Mouse (Mus musculus): Measurements from ENCODE around the gene Plek. TPM values are rescaled to one million over a fixed set of nuclear protein-coding genes. Genes with fewer than 3 reads are reported as not detected.
"Not testable (repeated sequence)": the region's sequence is repeated elsewhere in the genome, so short reads cannot be mapped to it uniquely, and the experiment has no call there.

Gene Plek
- polyA plus RNA-seq, 1 experiment from 2014 or later: 4.9 TPM

DNA sequence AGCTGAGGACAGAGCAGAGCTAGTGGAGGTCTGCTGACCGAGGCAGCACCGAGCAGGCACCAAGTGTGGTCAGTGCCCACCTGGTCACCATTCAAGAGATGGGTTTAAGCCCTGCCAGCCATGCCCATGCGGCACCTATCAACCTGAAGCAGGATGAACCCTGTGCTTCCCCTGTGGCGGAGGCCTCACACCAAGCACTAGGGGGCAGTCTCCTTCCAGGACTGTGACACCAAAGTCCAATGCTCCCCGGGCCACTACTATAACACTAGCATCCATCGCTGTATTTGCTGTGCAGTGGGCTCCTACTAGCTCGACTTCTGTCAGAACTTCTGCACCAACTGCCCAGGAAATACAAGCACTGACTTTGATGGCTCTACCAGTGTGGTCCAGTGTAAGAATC, 32.9 kb downstream of the Plek start:
- WGBS: 92% methylated on average over 7 of the region's 7 CpGs
- H3K9me3 ChIP-seq (replicated peaks): peaks cover 17% of the 10 kb centered on the region; the same call in 1 of the 2 replicates
- ATAC-seq (ENCODE audit: low FRiP score): no peak
- H3K27ac ChIP-seq: no peak overlapping the region
- H3K27me3 ChIP-seq: no peaks in the 10 kb centered on the region
- H3K9ac ChIP-seq: no peak overlapping the region
- no peak overlapping the region for H3K4me3 ChIP-seq
- no peaks in the 10 kb centered on the region for H3K4me1 ChIP-seq
- no peaks in the 10 kb centered on the region for H3K36me3 ChIP-seq
- H3K4me2 ChIP-seq (replicated peaks): no peak overlapping the region

DNA sequence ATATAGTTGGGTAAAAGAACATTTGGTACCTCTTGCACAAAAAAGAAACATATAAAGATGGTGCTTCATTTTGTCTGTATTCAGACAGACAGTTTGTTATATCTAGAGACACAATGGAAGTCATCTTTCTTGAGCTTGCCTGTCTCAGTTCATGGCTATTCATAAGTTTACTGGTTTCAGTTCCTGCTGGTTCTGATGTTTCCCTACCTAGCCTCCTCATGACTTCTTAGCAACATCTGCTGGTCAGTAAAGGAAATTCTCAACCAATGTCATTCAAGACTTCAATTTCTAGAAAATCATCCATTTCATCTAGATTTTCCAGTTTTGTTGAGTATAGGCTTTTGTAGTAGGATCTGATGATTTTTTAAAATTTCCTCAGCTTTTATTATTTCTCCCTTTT, 39.2 kb downstream of the Plek start:
- no peak for ATAC-seq (ENCODE audit: low FRiP score)
- no peaks in the 10 kb centered on the region for H3K4me1 ChIP-seq
- peaks cover 3% of the 10 kb centered on the region; the same call in 1 of the 2 replicates for H3K9me3 ChIP-seq (replicated peaks)
- no peak overlapping the region for H3K27ac ChIP-seq
- no peak overlapping the region for H3K9ac ChIP-seq
- no peak overlapping the region for H3K4me2 ChIP-seq (replicated peaks)
- no peak overlapping the region for H3K4me3 ChIP-seq
- H3K27me3 ChIP-seq: no peaks in the 10 kb centered on the region
- no peaks in the 10 kb centered on the region for H3K36me3 ChIP-seq

GRCm38 (mm10) chr11:17008498-17008941, 43.7 kb downstream of the Plek start:
- H3K4me2 ChIP-seq (replicated peaks): no peak overlapping the region
- ATAC-seq (ENCODE audit: low FRiP score): no peak
- H3K4me3 ChIP-seq: no peak overlapping the region
- no peaks in the 10 kb centered on the region for H3K9me3 ChIP-seq (replicated peaks)
- H3K4me1 ChIP-seq: no peaks in the 10 kb centered on the region
- H3K27me3 ChIP-seq: no peaks in the 10 kb centered on the region
- H3K9ac ChIP-seq: no peak overlapping the region
- 70% methylated on average over 7 of the region's 7 CpGs for WGBS
- H3K27ac ChIP-seq: no peak overlapping the region
- no peaks in the 10 kb centered on the region for H3K36me3 ChIP-seq

DNA sequence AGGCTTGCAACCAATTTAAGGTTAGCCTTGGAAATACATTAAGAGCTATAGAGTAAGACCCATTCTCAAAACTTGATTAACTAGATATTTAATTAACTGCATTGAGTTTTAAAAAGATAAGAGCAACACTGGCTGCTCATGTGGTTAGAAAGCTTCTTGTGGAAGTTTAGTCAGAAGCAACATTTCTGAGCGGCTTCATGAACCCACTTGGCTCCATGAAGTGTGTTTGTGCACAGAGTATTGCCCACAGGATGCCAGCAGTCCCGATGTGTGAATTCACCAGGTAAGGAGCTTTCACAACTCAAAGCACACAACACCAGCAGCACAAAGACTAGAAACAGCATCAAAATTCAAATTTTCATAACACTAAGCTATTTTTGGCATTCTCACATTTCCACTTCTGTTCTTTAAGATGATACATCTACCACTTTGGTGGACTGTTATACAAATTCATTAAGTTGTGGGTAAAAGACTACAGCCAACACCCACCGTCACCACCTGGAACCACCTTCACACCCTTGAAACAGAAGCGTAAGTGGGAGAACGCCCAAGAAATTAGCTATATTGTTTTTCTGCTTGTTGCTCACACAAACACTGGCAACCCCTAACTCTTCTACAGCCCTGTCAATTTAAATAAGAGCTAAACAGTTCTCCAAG, 44.5 kb downstream of the Plek start:
- H3K9ac ChIP-seq: no peak overlapping the region
- no peaks in the 10 kb centered on the region for H3K4me1 ChIP-seq
- H3K9me3 ChIP-seq (replicated peaks): no peaks in the 10 kb centered on the region
- WGBS: 88% methylated on average over 5 of the region's 5 CpGs
- H3K27me3 ChIP-seq: no peaks in the 10 kb centered on the region
- H3K36me3 ChIP-seq: no peaks in the 10 kb centered on the region
- H3K4me3 ChIP-seq: no peak overlapping the region
- no peak overlapping the region for H3K4me2 ChIP-seq (replicated peaks)
- no peak for ATAC-seq (ENCODE audit: low FRiP score)
- no peak overlapping the region for H3K27ac ChIP-seq

DNA sequence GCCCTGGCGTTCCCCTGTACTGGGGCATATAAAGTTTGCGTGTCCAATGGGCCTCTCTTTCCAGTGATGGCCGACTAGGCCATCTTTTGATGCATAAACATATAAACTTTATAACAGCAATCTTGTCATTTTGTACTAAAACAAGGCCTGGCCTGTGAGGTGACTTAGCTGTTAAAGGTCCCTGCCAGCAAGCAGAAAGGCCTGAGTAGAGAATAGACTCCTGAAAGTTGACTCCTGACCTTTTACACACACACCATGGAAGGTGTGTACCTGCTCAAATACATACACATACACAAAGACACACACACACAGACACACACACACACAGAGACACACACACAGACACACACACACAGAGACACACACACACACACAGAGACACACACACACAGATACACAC, 45.7 kb downstream of the Plek start:
- 88% methylated on average over 3 of the region's 3 CpGs for whole genome bisulfite sequencing
- H3K36me3 ChIP-seq; ATAC-seq (ENCODE audit: low FRiP score); H3K4me2 ChIP-seq (replicated peaks); H3K9me3 ChIP-seq (replicated peaks); H3K9ac ChIP-seq; H3K4me1 ChIP-seq; H3K27ac ChIP-seq; H3K4me3 ChIP-seq; H3K27me3 ChIP-seq: not testable (repeated sequence)

DNA sequence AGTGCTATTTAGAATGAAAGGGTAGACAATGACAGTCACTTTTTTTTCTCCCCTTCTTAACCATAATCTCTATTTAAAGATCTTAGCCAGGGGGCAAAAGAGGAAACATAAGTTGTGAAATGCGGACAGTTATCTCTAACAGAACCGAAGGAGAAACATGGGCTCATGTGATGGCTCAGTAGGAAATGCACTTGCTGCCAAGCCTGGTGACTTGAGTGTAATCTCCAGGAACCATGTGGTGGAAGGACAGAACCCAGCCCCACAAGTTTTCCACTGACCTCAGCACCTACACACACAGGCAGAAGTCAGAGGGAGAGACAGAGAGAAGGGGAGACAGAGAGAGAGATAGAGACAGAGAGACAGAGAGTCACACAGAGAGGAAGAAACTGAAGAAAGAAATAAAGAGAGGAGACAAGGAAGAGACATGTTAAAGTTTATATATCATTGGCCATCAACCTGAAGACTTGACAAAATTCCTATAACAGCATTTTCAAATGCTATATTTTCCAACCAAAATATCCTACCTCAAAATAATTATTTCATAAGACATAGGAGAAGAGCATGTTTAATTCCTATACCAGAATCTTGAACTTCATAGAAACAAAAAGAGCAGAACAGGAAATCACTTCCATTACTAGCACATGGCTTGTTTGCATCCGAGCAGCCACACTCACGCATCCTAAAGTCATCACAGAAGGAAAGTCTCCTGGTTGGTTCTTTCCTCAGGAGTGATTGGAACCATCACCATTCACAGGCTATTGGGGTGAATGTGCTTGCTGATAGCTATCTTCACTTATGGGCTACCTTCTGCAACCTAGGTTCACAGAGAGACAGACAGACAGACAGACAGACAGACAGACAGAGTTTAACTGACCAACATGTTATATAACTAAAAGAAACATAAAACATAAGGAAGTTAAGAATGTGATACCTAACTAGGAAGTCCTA, 47.0 kb downstream of the Plek start:
- H3K4me2 ChIP-seq (replicated peaks): no peak overlapping the region
- H3K27me3 ChIP-seq: no peaks in the 10 kb centered on the region
- no peaks in the 10 kb centered on the region for H3K9me3 ChIP-seq (replicated peaks)
- no peak for ATAC-seq (ENCODE audit: low FRiP score)
- H3K27ac ChIP-seq: no peak overlapping the region
- H3K9ac ChIP-seq: no peak overlapping the region
- H3K36me3 ChIP-seq: no peaks in the 10 kb centered on the region
- no peak overlapping the region for H3K4me3 ChIP-seq
- 86% methylated on average over 4 of the region's 4 CpGs for WGBS
- no peaks in the 10 kb centered on the region for H3K4me1 ChIP-seq

DNA sequence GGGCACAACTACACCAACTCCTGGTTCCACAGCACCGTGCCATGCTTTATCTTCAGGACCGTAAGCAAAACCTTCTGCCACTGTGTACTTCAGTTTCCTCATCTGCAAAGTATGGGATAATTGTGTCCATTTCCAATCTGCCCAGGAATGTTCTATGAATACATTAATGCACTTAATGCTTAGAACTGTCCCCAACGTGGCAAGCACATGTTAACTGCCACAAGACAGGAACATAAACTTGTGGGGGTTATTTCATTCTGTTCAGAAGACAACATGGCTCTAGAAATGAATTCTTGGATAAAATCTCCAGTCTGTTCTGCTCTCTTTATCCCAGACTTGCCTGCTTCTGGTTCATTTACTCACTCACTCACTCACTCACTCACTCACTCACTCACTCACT, 48.4 kb downstream of the Plek start:
- Histone ChIP-seq H3K36me3 (no peaks in the 10 kb centered on the region), H3K9me3 (replicated peaks) (no peaks in the 10 kb centered on the region), H3K9ac (no peak overlapping the region), H3K4me3 (no peak overlapping the region), H3K27ac (no peak overlapping the region), H3K4me2 (replicated peaks) (no peak overlapping the region), H3K4me1 (no peaks in the 10 kb centered on the region), H3K27me3 (no peaks in the 10 kb centered on the region)
- no peak for ATAC-seq (ENCODE audit: low FRiP score)
- 86% methylated on average over 3 of the region's 3 CpGs for WGBS

DNA sequence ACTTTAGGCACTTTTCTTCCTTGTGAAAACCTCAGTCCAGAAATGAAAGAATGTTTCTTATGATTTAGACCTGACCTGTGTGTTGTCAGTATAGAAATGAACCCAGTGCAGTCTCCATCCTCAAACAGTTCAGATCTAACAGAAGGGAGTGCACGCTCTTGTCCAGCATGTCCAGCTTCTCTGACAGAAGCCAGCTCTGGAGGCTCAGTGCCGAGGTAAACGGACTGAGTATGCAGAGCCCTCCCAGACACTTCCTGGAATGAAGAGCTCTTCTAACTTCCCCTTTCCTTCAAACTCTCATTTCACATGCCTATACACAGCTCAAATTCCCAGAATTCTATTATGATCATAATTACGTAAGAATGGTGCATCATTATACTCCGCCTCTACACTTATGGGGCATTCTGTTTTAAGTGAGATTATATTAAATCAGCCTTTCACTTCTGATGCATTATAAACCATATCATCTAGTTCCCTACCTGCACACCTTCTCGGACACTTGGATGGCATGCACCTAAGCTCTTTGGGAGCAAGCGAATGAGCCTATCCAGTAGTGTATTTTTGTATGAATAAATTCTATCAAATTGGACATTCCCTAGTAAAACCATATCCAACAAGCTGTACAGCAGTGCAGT, 49.3 kb downstream of the Plek start:
- H3K4me2 ChIP-seq (replicated peaks): no peak overlapping the region
- H3K4me1 ChIP-seq: no peaks in the 10 kb centered on the region
- no peak overlapping the region for H3K4me3 ChIP-seq
- ATAC-seq (ENCODE audit: low FRiP score): no peak
- WGBS: 87% methylated on average over 7 of the region's 7 CpGs
- H3K9ac ChIP-seq: no peak overlapping the region
- no peaks in the 10 kb centered on the region for H3K27me3 ChIP-seq
- no peaks in the 10 kb centered on the region for H3K9me3 ChIP-seq (replicated peaks)
- no peaks in the 10 kb centered on the region for H3K36me3 ChIP-seq
- no peak overlapping the region for H3K27ac ChIP-seq

DNA sequence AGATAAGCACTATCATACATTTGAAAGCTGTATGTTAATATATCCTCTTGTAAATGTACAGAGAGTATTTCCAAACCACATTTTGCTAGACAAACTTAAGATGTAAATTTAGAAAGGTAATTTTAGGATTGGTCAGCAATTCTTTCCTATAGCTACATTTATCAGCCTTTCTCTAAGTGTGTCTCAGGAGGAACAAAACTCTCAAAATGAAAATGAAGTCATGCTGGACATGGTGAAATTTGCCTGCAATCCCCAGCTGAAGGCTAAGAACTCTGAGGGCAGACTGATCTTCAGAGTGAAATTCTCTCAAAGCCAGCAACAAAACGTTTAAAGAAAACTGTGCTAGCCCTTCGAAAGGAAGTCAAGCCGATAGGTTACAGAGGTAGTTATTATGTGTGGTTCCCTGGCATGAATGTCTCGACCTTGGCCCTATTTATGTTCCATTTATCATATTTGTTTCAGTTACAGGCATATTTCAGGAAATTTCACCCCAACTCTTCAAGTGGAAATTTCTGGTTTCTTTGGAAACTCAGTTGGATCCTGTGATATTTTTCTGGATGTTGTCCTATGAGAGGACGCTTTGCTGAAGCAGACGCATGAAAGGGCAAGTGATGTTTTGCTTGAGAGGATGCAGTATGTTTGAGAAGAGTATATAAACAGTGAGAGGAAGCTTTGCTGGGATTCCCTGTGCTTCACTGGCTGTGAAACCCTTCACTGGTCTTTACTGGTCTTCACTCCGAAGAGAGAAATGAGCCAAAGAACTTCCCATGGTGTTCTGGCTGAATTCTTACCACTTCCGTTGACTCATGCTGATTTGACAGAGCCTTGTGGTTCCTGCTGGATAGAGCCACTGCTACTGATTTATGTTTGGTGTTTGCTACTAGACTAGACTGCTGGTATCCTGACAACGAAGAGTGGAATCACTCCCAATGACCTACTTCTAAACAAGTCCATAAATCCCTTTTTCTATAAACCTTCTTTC, 51.5 kb downstream of the Plek start:
- 81% methylated on average over 9 of the region's 9 CpGs for WGBS
- ATAC-seq (ENCODE audit: low FRiP score): no peak

GRCm38 (mm10) chr11:16999933-17000332, 52.2 kb downstream of the Plek start:
- Histone ChIP-seq H3K4me2 (replicated peaks) (no peak overlapping the region), H3K9me3 (replicated peaks) (no peaks in the 10 kb centered on the region), H3K9ac (no peak overlapping the region), H3K27ac (no peak overlapping the region), H3K4me1 (no peaks in the 10 kb centered on the region), H3K36me3 (no peaks in the 10 kb centered on the region), H3K4me3 (no peak overlapping the region), H3K27me3 (no peaks in the 10 kb centered on the region)
- ATAC-seq (ENCODE audit: low FRiP score): no peak

More for the DNA sequence above, 51.5 kb downstream of the Plek start:
- H3K36me3 ChIP-seq: no peaks in the 10 kb centered on the region
- H3K9me3 ChIP-seq (replicated peaks): no peaks in the 10 kb centered on the region
- no peak overlapping the region for H3K9ac ChIP-seq
- H3K4me2 ChIP-seq (replicated peaks): no peak overlapping the region
- H3K27ac ChIP-seq: no peak overlapping the region
- H3K4me1 ChIP-seq: no peaks in the 10 kb centered on the region
- no peaks in the 10 kb centered on the region for H3K27me3 ChIP-seq
- H3K4me3 ChIP-seq: no peak overlapping the region

GRCm38 (mm10) chr11:16999387-16999786, 52.8 kb downstream of the Plek start:
- H3K27ac ChIP-seq: no peak overlapping the region
- 92% methylated on average over 4 of the region's 4 CpGs for WGBS
- H3K9me3 ChIP-seq (replicated peaks): no peaks in the 10 kb centered on the region

DNA sequence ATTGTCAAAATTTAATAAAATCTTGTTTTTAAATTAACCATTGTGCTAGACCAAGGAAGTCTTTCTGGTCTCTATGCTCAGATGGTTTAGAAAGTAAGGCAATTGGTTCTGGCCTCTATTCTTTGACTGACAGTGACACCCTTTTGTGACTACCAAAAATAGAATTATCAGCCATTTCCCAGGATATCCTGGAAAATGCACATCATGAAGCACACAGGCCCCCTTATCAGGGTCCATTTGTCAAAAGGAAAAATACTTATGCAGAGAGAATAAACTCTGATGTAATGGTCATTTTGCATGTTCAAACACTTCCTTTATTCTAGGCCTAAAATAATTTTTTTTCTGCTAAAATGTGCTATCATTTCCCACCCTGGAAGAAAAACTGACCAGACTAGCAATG, 54.7 kb downstream of the Plek start:
- Histone ChIP-seq H3K27me3 (no peaks in the 10 kb centered on the region), H3K27ac (no peak overlapping the region), H3K9ac (no peak overlapping the region), H3K4me3 (no peak overlapping the region), H3K4me2 (replicated peaks) (no peak overlapping the region), H3K36me3 (no peaks in the 10 kb centered on the region), H3K9me3 (replicated peaks) (no peaks in the 10 kb centered on the region), H3K4me1 (no peaks in the 10 kb centered on the region)
- ATAC-seq (ENCODE audit: low FRiP score): no peak

More at GRCm38 (mm10) chr11:16999387-16999786, 52.8 kb downstream of the Plek start:
- H3K36me3 ChIP-seq: no peaks in the 10 kb centered on the region
- H3K27me3 ChIP-seq: no peaks in the 10 kb centered on the region
- no peaks in the 10 kb centered on the region for H3K4me1 ChIP-seq
- no peak overlapping the region for H3K4me3 ChIP-seq
- ATAC-seq (ENCODE audit: low FRiP score): no peak
- no peak overlapping the region for H3K4me2 ChIP-seq (replicated peaks)
- no peak overlapping the region for H3K9ac ChIP-seq

Measured in hindbrain, embryonic 12.5 days (tissue).